Mouse (Mus musculus) adipocyte (in vitro differentiated cells): Measurements from ENCODE around the gene Hagh.

Source experiments
- DNase-seq: peaks from one replicate; pipeline ENCODE4 v3.0.0-alpha.2; 2016; ENCODE audit warnings: low spot score

Hagh gene

GRCm38 (mm10) chr17:24886134-24886931 is 46.4 kb downstream of the Hagh start, which contains the start of the genes Nubp2 and Spsb3:
Nubp2 (minus strand) TSS chr17:24886349.
Spsb3 (plus strand) TSS chr17:24886643.
- DNase-seq: peak; percentile 100

GRCm38 (mm10) chr17:24886932-24887271 is 47.0 kb downstream of the Hagh start:
- DNase-seq: no peak

- peak; percentile 31 for DNase-seq
Observed at GRCm38 (mm10) chr17:24887291-24888080, 47.5 kb downstream of the Hagh start.

GRCm38 (mm10) chr17:24888862-24889261 is 48.9 kb downstream of the Hagh start:
- no peak for DNase-seq

- no peak for DNase-seq
Observed at GRCm38 (mm10) chr17:24890151-24891092, 50.5 kb downstream of the Hagh start.

GRCm38 (mm10) chr17:24891321-24891720 is 51.4 kb downstream of the Hagh start:
- no peak for DNase-seq

GRCm38 (mm10) chr17:24892785-24893184 is 52.8 kb downstream of the Hagh start:
- DNase-seq: no peak

DNA sequence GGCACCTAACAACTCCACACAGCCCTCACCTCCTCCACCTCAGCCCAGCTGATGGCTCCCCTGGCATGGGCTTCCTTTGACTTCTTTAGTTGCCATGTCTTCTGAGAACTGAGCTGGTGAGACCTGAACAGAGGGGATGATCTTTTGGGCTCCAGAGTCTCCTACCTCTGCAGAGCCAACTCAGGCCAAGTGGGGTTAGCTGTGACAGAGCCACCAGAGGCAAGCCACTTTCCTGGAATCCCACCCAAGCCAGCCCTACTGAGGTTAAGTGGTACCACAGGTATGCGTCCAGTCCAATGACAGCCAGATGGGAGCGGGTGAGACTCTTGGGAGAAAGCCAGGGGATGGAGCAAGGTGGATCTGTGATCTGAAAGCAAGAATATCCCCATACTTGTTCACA is 53.3 kb downstream of the Hagh start:
- no peak for DNase-seq

GRCm38 (mm10) chr17:24894061-24894994 is 54.4 kb downstream of the Hagh start:
- DNase-seq: peak; percentile 34

- peak; percentile 92 for DNase-seq
Observed at GRCm38 (mm10) chr17:24894995-24895547, 55.1 kb downstream of the Hagh start, which contains the start of the genes Eme2 and Mrps34. Eme2 (minus strand) TSS chr17:24895087. Mrps34 (plus strand) TSS chr17:24895116.

DNA sequence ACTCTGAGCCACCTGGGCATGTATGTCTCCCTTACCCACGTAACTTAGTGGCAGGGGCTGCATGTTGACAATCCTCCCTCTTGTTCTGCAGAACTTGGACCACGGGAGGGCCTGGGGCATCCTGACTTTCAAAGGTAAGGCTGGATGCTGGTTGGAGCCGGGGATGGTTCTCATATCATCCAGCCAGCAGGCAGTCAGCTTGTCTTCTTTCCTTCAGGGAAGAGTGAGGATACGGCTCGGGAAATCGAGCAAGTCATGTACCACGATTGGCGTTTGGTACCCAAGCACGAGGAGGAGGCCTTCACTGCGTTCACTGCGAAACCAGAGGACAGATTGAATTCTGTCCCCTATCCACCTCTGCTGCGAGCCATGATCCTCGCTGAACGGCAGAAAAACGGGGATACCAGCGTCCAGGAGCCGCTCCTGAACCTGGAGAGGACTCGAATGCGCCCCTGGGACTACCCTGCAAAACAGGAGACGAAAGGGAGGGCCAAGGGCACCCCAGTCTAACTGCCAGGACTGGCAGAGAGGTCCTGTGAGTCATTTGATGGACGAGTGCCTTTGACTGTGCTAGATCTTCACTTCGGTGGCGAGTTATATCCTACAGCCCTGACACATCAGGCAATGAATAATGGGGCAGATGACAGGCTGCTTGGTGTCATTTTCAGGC is 55.8 kb downstream of the Hagh start:
- DNase-seq: peak; percentile 63

GRCm38 (mm10) chr17:24896241-24896992 is 56.5 kb downstream of the Hagh start, which contains the start of gene Nme3:
Nme3 (plus strand) TSS chr17:24896500.
- peak; percentile 74 for DNase-seq

DNA sequence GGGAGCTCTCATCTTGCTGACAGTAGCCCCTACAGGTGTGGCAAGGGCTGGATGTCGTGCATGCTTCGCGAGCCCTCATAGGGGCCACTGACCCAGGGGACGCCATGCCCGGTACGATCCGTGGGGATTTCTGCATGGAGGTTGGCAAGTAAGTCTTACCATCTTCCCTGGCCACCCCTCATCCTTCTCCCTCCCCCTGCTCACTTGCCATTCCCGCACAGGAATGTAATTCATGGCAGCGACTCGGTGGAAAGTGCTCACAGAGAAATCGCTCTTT is 57.0 kb downstream of the Hagh start:
- no peak for DNase-seq

- no peak for DNase-seq
Observed at GRCm38 (mm10) chr17:24897600-24897999, 57.7 kb downstream of the Hagh start.

DNA sequence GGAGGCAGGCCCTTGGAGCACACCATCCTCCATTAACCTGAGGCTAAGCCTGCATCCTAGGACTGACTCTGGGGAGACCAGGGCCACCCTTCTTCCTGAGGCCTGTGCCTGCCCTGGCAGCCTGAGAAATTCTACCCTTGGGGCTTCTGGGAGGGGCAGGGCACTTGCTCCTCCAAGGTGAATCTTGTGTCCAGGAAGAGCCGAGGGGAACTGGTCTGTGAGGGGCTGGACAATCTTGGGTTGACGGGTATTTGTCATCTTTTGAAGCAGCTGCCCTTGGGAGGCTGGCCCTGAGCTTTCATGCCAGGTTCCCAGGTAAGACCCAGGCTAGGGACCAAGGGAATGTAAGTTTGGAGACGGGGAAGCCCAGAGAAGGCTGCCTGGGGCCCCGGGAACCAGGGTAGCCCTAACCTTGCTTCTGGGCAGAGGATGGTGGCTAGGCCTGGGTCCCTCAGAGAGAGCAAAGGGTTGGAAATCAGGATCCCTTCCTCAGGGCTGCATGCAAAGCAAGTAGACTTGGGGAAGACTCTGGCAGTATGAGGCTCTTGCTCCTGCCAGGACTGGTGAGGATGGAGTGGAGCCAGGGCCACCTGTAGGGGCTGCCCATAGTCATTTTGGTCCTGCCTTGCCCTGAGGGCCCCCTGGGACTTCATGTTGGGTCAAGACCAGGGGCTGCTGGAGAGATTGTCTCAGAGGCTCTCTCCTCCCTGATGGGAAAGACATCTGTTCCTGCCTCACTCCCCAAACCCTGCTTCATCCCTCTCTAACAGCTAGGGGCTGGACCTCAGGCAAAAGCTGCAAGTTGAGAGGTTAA is 58.3 kb downstream of the Hagh start:
- DNase-seq: no peak

GRCm38 (mm10) chr17:24899153-24899552 is 59.2 kb downstream of the Hagh start:
- peak; percentile 45 for DNase-seq

GRCm38 (mm10) chr17:24900014-24900413 is 60.1 kb downstream of the Hagh start:
- DNase-seq: no peak

DNA sequence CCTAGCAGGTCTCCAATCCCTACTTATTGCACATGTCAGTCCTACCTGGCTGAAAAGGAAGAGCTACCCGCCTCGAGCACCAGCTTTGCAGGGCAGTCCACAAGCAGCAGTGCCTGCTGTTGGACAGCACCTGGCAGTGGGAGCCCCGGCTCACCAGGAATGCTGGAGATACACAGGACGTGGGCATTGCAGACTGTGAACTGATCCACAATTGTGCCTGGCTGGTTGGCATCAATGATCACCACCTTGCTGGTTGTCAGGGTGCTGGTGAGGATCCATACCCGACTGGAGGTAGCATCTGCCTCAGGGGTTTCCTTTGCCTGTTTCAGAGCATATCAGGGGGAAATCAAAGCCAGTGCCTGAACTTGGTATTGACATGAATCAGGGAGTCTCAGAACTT is 62.2 kb downstream of the Hagh start:
- no peak for DNase-seq
